Mouse (Mus musculus): Measurements from ENCODE around the gene Arhgef28. TPM values are rescaled to one million over a fixed set of nuclear protein-coding genes. Genes with fewer than 3 reads are reported as not detected.
A peak's percentile ranks its signal among the peaks of the same experiment; 100 is the strongest.

Arhgef28 gene
- polyA plus RNA-seq (2012; ENCODE audit: insufficient read depth, low replicate concordance) = not detected in 2 replicates

DNA sequence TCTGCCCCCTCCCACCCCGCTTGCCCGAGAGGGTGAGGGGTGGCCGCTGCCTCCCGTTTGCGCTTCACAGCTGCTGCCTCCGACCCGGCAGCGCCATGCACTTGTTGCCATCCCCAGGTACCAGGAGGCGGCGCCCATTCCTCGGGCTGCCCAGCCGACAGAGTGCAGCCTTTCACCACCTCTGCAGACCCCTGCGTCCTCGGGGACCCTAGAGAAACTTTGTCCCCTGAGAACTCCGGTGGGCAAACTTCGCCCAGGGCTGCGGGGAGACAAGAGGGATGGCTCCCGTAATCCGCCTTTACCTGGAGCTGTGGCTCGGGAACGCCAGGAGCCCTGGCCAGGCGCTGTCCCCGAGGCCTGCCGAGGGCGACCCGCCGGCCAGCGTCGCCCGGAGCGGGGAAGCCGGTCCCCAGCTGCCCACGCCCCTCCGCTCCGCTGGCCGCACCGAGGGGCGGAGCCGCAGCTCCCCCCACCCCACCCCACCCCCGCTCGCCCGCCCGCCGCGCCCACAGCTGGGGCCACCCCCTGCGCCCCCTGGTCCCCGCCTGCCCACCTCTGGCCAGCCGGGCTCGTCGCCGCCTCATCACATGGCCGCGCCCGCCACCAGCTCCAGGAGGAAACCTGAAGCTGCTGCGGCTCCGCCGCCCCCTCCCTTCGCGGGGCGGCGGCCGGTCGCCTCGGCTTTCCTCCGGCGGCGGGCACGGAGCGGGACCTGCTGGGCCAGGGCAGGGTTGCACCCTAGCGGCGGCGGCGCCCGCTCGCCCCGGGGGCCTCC, at the start of gene Arhgef28:
Gene Arhgef28 (minus strand): TSS at position 669 of the 775 bp plus-strand sequence.
- TF ChIP-seq GATA1 (IDR thresholded peaks at IDR 0.05; ENCODE audit: borderline replicate concordance, low read length) (no peak), FLI1 (IDR thresholded peaks at IDR 0.05; ENCODE audit: low read length) (no peak)
- Histone ChIP-seq H3K4me1 (peaks cover 12% of the 10 kb centered on the region), H3K27me3 (replicated peaks) (peaks cover 67% of the 10 kb centered on the region), H3K4me3 (replicated peaks) (peak within 1 kb of the TSS; percentile 89), H3K9me3 (peaks cover 9% of the 10 kb centered on the region), H3K36me3 (replicated peaks; ENCODE audit: low read length) (no peaks in the 10 kb centered on the region)

DNA sequence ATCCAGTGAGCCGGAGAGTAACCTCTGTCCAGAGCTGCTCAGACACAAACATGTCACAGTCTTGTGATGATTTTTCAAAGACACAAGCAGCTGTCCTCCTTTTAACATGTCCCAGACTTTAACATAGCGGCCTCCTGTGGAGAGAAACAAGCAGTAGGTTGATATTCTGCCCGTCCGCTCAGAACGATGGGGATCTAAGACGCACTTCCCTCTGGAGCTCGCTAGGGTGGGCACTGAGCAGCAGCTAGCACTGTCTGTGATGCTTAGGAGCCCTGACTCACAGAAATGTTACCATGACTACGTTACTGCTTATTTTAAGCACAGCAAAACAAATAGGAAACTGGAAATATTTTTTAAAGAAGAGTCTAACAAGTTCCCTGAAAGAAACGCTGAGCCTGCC, 48.7 kb upstream of the Arhgef28 start:
- no peaks in the 10 kb centered on the region for H3K9me3 ChIP-seq
- TF ChIP-seq GATA1 (IDR thresholded peaks at IDR 0.05; ENCODE audit: borderline replicate concordance, low read length) (no peak), FLI1 (IDR thresholded peaks at IDR 0.05; ENCODE audit: low read length) (no peak)
- H3K36me3 ChIP-seq (replicated peaks; ENCODE audit: low read length) = peaks cover 97% of the 10 kb centered on the region
- H3K4me3 ChIP-seq (replicated peaks) = no peak overlapping the region
- no peaks in the 10 kb centered on the region for H3K4me1 ChIP-seq
- no peaks in the 10 kb centered on the region for H3K27me3 ChIP-seq (replicated peaks)

DNA sequence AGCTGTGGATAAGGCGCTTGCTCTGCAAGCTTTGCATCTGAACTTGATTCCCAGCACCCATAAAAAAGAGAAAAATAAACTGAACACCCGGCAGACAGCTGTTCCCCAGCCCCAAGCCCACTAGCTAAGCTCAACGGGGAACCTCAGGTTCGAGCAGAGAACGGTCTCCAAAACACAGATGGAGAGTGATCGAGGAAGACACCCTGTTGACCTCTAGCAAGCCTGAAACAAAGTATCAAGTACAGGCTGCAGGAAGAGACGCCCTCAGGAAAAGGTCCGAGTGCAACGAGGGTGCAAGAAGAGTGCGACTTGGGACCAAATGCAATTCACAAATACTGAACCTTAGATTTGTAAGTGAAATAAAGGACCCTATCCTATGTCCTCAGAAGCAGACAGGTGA, 43.4 kb upstream of the Arhgef28 start:
- Histone ChIP-seq H3K27me3 (replicated peaks) (no peaks in the 10 kb centered on the region), H3K9me3 (no peaks in the 10 kb centered on the region), H3K4me3 (replicated peaks) (no peak overlapping the region), H3K36me3 (replicated peaks; ENCODE audit: low read length) (peaks cover 79% of the 10 kb centered on the region), H3K4me1 (no peaks in the 10 kb centered on the region)
- no peak for TF ChIP-seq FLI1 (IDR thresholded peaks at IDR 0.05; ENCODE audit: low read length)
- no peak for TF ChIP-seq GATA1 (IDR thresholded peaks at IDR 0.05; ENCODE audit: borderline replicate concordance, low read length)

DNA sequence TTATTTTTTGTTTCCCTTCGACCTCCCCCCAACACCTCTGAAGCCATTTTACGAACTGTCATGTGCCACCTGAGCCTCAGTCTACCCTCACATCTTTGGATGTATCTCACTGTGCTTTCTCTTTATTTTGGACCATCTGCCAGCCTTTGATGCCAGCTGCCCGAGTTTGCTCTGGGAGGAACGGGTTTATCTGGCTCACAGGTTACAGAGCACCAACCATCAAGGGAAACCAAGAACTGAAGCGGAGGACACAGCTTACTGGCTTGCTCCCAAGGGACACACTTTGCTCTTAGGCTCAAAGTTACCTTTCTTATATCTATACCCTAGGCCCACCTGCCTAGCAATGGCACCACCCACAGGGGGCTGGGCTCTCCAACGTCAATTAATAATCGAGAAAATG, 39.1 kb upstream of the Arhgef28 start:
- Histone ChIP-seq H3K36me3 (replicated peaks; ENCODE audit: low read length) (peaks cover 38% of the 10 kb centered on the region), H3K4me1 (no peaks in the 10 kb centered on the region), H3K9me3 (0 out of 2 replicates have a peak, but pooled peaks cover 5% of the 10 kb centered on the region), H3K27me3 (replicated peaks) (peaks cover 10% of the 10 kb centered on the region), H3K4me3 (replicated peaks) (no peak overlapping the region)
- no peak for TF ChIP-seq FLI1 (IDR thresholded peaks at IDR 0.05; ENCODE audit: low read length)
- TF ChIP-seq GATA1 (IDR thresholded peaks at IDR 0.05; ENCODE audit: borderline replicate concordance, low read length) = no peak

DNA sequence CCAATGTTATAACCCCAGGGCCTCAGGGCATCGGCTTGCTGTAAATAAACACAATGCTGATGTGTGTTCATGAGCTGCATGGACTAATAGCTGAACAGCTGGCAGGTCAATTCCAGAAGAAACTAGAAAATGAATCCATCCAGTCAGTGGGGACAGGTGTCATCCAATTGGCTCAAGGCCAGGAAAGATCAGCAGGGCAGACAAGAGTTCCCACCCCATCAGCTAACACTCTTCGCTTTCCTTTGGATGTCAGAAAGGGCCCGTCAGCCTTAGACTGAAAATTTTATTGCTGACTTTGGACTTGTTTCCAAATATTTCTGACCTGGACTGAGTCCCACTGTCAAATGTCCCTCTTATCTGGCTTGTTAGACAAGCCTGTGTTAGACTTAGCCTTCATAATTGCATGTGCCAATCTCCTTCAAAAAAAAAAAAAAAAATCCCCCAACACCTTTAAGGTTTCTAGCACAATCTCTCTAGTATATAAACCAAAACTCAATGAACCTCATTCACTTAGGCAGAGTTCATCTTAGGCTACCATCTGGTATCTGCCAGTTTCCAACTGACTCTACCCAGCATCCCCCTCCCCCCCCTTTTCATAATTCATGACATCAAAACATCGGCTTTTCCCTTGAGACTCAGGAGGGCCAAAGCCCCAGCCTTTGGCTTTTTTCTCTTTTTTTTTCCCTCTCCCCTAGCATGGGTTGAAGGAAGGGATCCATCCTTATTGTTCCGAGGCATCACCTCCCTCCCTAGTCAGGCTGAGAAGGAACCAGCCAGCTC, 38.5 kb upstream of the Arhgef28 start:
- H3K9me3 ChIP-seq = 0 out of 2 replicates have a peak, but pooled peaks cover 5% of the 10 kb centered on the region
- peaks cover 32% of the 10 kb centered on the region for H3K36me3 ChIP-seq (replicated peaks; ENCODE audit: low read length)
- H3K4me3 ChIP-seq (replicated peaks) = no peak overlapping the region
- peaks cover 10% of the 10 kb centered on the region for H3K27me3 ChIP-seq (replicated peaks)
- H3K4me1 ChIP-seq = peaks cover 3% of the 10 kb centered on the region; the same call in 1 of the 2 replicates
- no peak for TF ChIP-seq FLI1 (IDR thresholded peaks at IDR 0.05; ENCODE audit: low read length)
- no peak for TF ChIP-seq GATA1 (IDR thresholded peaks at IDR 0.05; ENCODE audit: borderline replicate concordance, low read length)

DNA sequence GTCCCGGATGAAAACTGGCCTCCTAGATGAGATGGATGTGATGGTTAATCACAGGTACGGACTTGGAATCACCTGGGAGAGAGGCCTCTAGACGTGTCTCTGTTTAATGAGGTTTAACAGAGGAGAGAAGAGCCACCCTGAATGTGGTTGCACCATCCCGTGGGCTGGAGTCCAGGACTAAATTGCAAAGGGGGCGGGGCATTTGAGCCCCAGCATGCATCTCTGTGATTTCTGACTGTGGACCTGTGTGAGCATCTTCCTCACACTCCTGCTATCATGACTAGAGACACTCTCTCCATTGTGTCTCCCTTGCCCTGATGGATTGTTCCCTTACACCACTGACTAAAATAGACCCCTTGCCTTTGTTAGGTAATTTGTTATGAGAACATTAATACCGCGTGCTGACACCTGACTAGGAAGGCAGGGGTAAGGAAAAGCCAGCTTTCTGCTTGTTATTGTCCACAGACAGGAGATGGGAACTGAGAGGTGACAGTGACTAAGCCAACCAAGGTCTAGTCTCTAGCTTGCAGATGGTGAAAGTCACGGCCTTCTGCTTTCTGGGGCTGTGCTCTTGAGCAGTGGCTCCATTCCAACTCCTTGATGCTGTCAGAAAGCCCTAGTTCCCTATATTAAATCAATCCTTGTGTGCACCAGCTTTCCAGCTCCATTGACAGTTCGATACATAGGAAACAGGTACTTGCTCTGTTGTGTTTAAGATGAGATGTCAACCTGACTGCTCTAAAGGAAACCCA, 35.5 kb upstream of the Arhgef28 start:
- Histone ChIP-seq H3K27me3 (replicated peaks) (peaks cover 22% of the 10 kb centered on the region), H3K4me3 (replicated peaks) (no peak overlapping the region), H3K4me1 (peaks cover 3% of the 10 kb centered on the region; the same call in 1 of the 2 replicates), H3K9me3 (0 out of 2 replicates have a peak, but pooled peaks cover 5% of the 10 kb centered on the region), H3K36me3 (replicated peaks; ENCODE audit: low read length) (peaks cover 2% of the 10 kb centered on the region)
- TF ChIP-seq FLI1 (IDR thresholded peaks at IDR 0.05; ENCODE audit: low read length) = no peak
- no peak for TF ChIP-seq GATA1 (IDR thresholded peaks at IDR 0.05; ENCODE audit: borderline replicate concordance, low read length)

DNA sequence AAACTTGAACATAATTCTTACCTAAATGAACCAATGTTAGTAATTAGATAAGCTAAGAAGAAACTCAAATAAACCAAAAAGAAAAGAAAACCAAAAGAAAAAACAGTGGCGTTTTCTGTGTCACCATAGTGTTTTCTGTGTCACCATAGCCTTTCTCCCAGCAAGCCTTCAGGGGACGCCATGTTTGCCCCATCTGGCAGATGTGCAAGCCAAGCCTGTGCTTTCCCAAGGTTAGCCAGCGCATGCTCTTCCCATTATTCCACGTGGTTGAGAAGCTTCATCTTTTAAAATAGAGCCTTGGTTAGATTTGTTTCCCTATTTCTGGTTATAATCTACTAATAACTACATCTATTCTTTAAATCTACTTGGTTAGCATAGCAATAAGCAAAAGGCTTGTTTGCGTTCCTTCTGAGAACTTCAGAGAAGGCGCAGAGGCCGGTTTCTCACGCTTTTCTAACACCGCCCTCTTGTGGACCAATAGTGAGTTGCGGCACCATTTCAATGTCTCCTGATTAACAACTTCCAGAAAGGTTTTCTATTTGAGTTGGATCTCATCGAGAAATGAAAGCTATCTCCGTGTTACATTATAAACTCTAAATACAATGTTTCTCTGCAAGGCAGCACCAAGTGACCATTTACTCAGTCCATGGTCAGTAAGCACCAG, 33.9 kb upstream of the Arhgef28 start:
- TF ChIP-seq FLI1 (IDR thresholded peaks at IDR 0.05; ENCODE audit: low read length) (no peak), GATA1 (IDR thresholded peaks at IDR 0.05; ENCODE audit: borderline replicate concordance, low read length) (no peak)
- Histone ChIP-seq H3K4me3 (replicated peaks) (no peak overlapping the region), H3K27me3 (replicated peaks) (peaks cover 22% of the 10 kb centered on the region), H3K9me3 (0 out of 2 replicates have a peak, but pooled peaks cover 5% of the 10 kb centered on the region), H3K4me1 (peaks cover 3% of the 10 kb centered on the region; the same call in 1 of the 2 replicates), H3K36me3 (replicated peaks; ENCODE audit: low read length) (no peaks in the 10 kb centered on the region)

DNA sequence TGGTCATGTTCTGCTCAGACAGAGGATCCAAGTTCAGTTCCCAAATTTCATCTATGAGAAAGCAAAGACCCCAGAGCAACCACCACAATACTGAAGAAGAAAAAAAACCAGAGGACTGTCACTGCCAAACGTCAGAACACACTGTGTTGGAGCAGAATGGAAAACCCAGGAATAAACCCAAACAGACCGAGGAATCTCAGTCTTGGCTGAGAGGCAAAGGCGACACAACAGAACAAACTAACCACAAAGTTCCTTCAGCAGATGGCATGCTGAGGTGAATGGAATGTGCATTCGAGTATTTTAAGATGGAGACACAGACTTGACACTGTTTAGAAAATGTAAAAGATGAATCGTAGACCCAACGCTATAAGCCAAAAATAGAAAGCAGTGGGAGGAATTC, 29.2 kb upstream of the Arhgef28 start:
- H3K36me3 ChIP-seq (replicated peaks; ENCODE audit: low read length) = no peaks in the 10 kb centered on the region
- TF ChIP-seq GATA1 (IDR thresholded peaks at IDR 0.05; ENCODE audit: borderline replicate concordance, low read length) (no peak), FLI1 (IDR thresholded peaks at IDR 0.05; ENCODE audit: low read length) (no peak)
- H3K4me1 ChIP-seq = peaks cover 3% of the 10 kb centered on the region; the same call in 1 of the 2 replicates
- H3K9me3 ChIP-seq = no peaks in the 10 kb centered on the region
- H3K4me3 ChIP-seq (replicated peaks) = no peak overlapping the region
- peaks cover 15% of the 10 kb centered on the region for H3K27me3 ChIP-seq (replicated peaks)

DNA sequence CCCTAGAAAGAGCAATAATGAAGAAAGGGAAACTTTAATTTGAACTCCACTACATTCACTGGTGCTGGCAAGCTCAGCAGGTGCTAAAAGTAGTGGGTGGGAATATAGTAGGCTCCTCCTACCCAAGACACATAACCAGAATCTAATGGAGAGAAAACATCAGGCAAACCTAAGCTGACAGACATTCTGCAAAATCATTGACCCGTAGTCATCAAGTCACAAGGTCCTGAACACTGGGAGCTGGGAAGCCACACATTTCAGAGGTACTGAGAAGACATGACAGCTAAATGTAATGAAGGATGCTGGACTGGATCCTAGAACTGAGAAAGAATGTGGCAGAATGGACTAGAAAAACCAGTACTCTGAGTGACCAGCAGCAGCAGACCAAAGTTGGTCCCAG, 24.3 kb upstream of the Arhgef28 start:
- H3K36me3 ChIP-seq (replicated peaks; ENCODE audit: low read length) = no peaks in the 10 kb centered on the region
- no peaks in the 10 kb centered on the region for H3K4me1 ChIP-seq
- H3K4me3 ChIP-seq (replicated peaks) = no peak overlapping the region
- no peak for TF ChIP-seq GATA1 (IDR thresholded peaks at IDR 0.05; ENCODE audit: borderline replicate concordance, low read length)
- no peak for TF ChIP-seq FLI1 (IDR thresholded peaks at IDR 0.05; ENCODE audit: low read length)
- peaks cover 6% of the 10 kb centered on the region for H3K27me3 ChIP-seq (replicated peaks)
- no peaks in the 10 kb centered on the region for H3K9me3 ChIP-seq

Data from megakaryocyte, embryonic 14.5 days (primary cell).